Mouse (Mus musculus) hindbrain, embryonic 15.5 days (tissue): ENCODE results near the gene Gm20388. TPM values are rescaled to one million over a fixed set of nuclear protein-coding genes. Genes with fewer than 3 reads are reported as not detected.

ENCODE experiments used
- ATAC-seq: fragments of 200-750 bp; cut with Nextera tagmentation; 2 replicates; pipeline ENCODE4 v1.8.0; 2017; ENCODE audit warnings: low read depth, moderate number of reproducible peaks, moderate TSS enrichment; ENCODE audit not compliant: low FRiP score
- H3K27ac ChIP-seq: fragments of 300-500 bp; sonication (generic); replicated peaks from 2 replicates; pipeline ENCODE4 v1.5.1; 2015; ENCODE audit warnings: mild to moderate bottlenecking, inconsistent platforms
- H3K27me3 ChIP-seq: fragments of 300-500 bp; sonication (generic); 2 replicates; pipeline ENCODE4 v1.6.1; 2015; ENCODE audit warnings: control low read depth, inconsistent platforms
- H3K36me3 ChIP-seq: fragments of 300-500 bp; sonication (generic); 2 replicates; pipeline ENCODE4 v1.6.1; 2015; ENCODE audit warnings: control low read depth, inconsistent platforms
- H3K4me1 ChIP-seq: fragments of 300-500 bp; sonication (generic); replicated peaks from 2 replicates; pipeline ENCODE4 v1.6.1; 2015; ENCODE audit warnings: control low read depth, inconsistent platforms
- H3K4me2 ChIP-seq: fragments of 300-500 bp; sonication (generic); 2 replicates; pipeline ENCODE4 v1.6.1; 2015; ENCODE audit warnings: moderate library complexity, mild to moderate bottlenecking, inconsistent platforms
- H3K4me3 ChIP-seq: fragments of 300-500 bp; sonication (generic); 2 replicates; pipeline ENCODE4 v1.5.1; 2015; ENCODE audit warnings: mild to moderate bottlenecking, inconsistent platforms
- H3K9ac ChIP-seq: fragments of 300-500 bp; sonication (generic); 2 replicates; pipeline ENCODE4 v1.6.1; 2015; ENCODE audit warnings: inconsistent platforms
- H3K9me3 ChIP-seq: fragments of 300-500 bp; sonication (generic); 2 replicates; pipeline ENCODE4 v1.6.1; 2016; ENCODE audit warnings: control low read depth, inconsistent platforms
- WGBS: fragments of 180-500 bp; shearing (Covaris S2); methylation state at CpG from one replicate; pipeline ENCODE4 v1.1.7; 2015; 5-methylcytosine and 5-hydroxymethylcytosine counted together
- polyA plus RNA-seq: library from polyadenylated mRNA; unstranded; fragments of >200 nt; fragmentation: Nextera tagmentation; extraction: Ambion mirVana; gene quantifications from 2 replicates; pipeline ENCODE4 v1.2.1, GENCODE M21; 2015

Gm20388 gene
- polyA plus RNA-seq, 1 experiment from 2014 or later: 5.4 TPM

DNA sequence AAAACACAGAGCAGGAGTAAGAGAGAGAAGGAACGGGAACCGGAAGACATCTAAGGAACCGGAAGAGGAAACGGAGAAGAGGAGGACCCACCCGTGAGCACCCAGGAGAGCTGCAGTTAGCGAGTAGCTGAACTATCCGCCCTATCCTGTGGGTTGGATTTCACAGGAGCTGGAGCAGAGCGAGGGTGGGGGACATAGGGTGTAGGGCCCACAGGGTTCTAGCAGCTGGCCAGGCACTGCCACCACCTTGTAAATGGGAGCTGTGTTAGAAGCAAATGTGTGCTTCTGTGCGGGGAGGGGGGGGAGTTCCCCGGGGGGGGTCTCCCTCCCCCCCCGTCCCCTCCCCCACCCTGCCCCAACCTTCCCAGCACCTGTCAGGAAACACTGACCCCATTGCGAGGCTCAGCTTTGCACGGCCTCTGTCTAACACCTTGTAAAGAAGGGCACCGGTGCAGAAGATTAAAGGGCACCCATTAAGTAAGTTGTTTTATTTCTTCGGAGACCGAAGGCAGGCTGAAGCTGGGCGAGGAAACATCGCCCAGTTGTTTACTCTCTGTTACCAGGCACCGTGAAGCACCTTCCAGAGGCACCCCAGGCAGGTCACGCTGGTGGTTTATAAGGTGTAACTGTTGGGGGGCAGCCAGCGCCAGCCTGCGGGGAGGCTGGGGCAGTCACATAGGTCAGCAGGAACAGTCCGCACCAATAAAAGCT is 1573.6 kb downstream of the Gm20388 start:
- H3K27me3 ChIP-seq: 0 out of 2 replicates have a peak, but pooled peaks cover 6% of the 10 kb centered on the region
- no peak overlapping the region for H3K4me2 ChIP-seq
- peaks cover 16% of the 10 kb centered on the region for H3K4me1 ChIP-seq
- H3K36me3 ChIP-seq: no peaks in the 10 kb centered on the region
- H3K27ac ChIP-seq: no peak overlapping the region
- no peak overlapping the region for H3K9ac ChIP-seq
- 79% methylated on average over 23 of the region's 23 CpGs for WGBS
- no peak overlapping the region for H3K4me3 ChIP-seq
- no peaks in the 10 kb centered on the region for H3K9me3 ChIP-seq
- no peak for ATAC-seq

DNA sequence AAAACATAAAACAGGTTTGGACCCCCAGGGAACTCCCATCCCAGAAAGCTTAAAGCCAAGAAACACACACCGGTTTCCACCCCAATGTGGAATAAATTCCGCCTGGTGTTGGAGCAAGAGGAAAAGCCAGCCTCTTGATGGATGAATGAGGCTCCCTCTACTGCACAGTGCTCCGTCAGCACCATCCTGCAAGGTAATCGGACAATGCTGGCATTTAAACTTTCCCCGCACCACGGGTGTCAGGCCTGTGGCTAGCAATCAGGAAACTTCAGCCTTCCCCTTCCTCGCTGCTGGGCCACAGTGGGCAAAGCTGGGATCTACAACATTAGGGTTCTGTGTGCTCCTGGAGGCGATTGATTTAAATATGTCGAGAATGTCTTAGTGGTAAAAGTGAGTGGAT is 1581.0 kb downstream of the Gm20388 start:
- H3K36me3 ChIP-seq: no peaks in the 10 kb centered on the region
- ATAC-seq: no peak
- H3K4me1 ChIP-seq: no peaks in the 10 kb centered on the region
- H3K27ac ChIP-seq: no peak overlapping the region
- no peak overlapping the region for H3K4me3 ChIP-seq
- H3K9me3 ChIP-seq: no peaks in the 10 kb centered on the region
- H3K4me2 ChIP-seq: no peak overlapping the region
- H3K9ac ChIP-seq: no peak overlapping the region
- no peaks in the 10 kb centered on the region for H3K27me3 ChIP-seq
- 53% methylated on average over 9 of the region's 9 CpGs for WGBS

DNA sequence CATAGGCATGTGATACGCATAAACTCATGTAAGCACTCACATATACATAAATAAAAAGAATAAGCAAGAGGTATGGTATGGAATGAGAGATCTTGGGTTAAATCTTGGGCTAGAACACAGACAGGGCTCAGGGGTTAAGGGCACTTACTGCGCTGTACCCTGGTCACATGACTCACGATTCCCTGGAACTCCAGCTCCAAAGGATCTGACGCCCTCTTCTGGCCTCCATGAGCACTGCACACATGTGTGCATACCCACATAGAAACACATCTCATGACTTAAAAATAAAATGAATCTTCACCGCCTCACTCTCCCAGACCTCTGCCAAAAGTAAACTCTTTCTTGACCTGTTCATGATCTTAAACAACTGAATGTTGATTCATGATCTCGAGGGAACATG is 1587.0 kb downstream of the Gm20388 start:
- Histone ChIP-seq H3K9ac (no peak overlapping the region), H3K4me1 (0 out of 2 replicates have a peak, but pooled peaks cover 2% of the 10 kb centered on the region), H3K9me3 (no peaks in the 10 kb centered on the region), H3K4me3 (no peak overlapping the region), H3K36me3 (no peaks in the 10 kb centered on the region), H3K27me3 (no peaks in the 10 kb centered on the region), H3K27ac (no peak overlapping the region), H3K4me2 (no peak overlapping the region)
- ATAC-seq: no peak
- 89% methylated on average over 6 of the region's 6 CpGs for WGBS

DNA sequence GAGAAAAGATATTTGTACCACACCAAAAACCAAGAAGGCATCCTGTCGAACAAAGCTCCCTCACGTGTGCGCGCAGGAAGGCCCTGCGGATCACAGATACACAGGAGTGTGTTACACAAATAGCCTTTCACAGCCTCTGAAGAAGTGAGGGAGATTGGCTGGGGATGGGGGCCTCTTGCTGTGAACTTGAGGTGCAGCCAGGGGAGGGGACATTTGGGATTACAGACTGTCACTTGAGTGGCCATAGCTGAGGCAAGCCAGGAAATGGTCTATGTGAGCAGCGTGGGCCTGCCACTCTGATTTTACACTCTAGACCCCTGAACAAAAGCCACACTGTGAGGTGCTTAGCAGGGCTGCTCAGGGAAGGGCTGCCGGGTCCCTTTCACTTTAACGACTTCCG is 1601.1 kb downstream of the Gm20388 start:
- Histone ChIP-seq H3K9me3 (no peaks in the 10 kb centered on the region), H3K4me2 (no peak overlapping the region), H3K9ac (no peak overlapping the region), H3K36me3 (no peaks in the 10 kb centered on the region), H3K27ac (no peak overlapping the region), H3K27me3 (peaks cover 40% of the 10 kb centered on the region), H3K4me3 (no peak overlapping the region), H3K4me1 (no peaks in the 10 kb centered on the region)
- ATAC-seq: no peak
- 63% methylated on average over 9 of the region's 9 CpGs for WGBS

DNA sequence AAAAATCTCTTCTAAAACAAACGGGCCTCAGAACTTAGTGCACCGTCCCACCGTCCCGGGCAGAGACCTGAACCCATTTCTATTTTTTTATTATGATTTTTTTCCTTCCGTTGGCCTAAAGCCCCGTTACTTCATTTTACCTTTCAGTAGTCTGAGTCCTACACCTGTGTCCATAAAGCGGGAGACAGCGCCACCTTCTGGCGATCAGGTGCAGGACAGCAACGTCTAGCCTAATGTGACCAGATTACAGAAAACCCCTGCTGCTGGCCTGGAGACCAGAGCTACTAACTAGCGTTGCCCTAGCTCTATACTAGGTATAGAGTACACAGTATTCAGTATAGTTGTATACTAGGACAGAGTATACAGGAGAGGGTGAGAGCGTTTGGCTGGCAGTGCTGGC is 1602.8 kb downstream of the Gm20388 start:
- no peak overlapping the region for H3K27ac ChIP-seq
- 8% methylated on average over 12 of the region's 12 CpGs for WGBS
- ATAC-seq: peak; percentile 75
- H3K9me3 ChIP-seq: no peaks in the 10 kb centered on the region
- no peak overlapping the region for H3K4me3 ChIP-seq
- H3K36me3 ChIP-seq: no peaks in the 10 kb centered on the region
- no peak overlapping the region for H3K9ac ChIP-seq
- no peak overlapping the region for H3K4me2 ChIP-seq
- H3K27me3 ChIP-seq: peaks cover 40% of the 10 kb centered on the region
- no peaks in the 10 kb centered on the region for H3K4me1 ChIP-seq

DNA sequence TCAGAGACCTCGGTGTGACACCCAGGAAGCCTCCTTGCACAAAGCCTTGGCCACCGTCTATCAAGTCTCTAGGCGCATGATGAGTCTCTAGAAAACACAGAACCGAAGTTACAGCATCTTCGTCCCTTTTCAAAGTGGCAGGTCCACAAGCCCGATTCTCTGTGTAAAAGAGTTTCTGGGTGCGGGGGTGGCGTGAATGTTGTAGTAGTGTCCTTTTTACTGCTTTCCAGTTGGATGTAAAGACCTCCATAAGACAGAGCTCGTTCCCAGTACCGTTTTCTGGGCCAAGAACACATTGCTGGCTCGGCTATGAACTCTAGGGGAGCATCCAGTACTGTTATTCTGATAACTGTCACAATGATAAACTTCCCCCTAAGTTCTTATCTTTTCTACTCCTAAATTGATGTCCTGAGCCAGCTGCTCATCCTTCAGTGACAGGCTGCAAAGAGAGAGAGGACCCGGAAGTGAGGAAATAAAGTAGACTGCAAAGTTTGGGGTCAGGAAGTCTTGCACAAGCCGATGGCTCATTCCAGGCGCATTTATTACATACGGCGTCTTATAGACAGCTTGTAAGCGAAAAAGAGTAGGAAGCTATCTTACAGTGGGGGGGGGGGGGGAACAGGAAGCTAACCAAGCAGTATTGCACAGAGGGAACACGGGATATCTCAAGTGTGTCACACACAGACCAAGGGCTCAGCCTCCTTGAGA is 1614.6 kb downstream of the Gm20388 start:
- Histone ChIP-seq H3K4me1 (no peaks in the 10 kb centered on the region), H3K27ac (no peak overlapping the region), H3K4me2 (no peak overlapping the region), H3K9ac (no peak overlapping the region), H3K36me3 (no peaks in the 10 kb centered on the region), H3K27me3 (no peaks in the 10 kb centered on the region), H3K9me3 (no peaks in the 10 kb centered on the region), H3K4me3 (no peak overlapping the region)
- ATAC-seq: no peak
- 84% methylated on average over 18 of the region's 18 CpGs for WGBS

DNA sequence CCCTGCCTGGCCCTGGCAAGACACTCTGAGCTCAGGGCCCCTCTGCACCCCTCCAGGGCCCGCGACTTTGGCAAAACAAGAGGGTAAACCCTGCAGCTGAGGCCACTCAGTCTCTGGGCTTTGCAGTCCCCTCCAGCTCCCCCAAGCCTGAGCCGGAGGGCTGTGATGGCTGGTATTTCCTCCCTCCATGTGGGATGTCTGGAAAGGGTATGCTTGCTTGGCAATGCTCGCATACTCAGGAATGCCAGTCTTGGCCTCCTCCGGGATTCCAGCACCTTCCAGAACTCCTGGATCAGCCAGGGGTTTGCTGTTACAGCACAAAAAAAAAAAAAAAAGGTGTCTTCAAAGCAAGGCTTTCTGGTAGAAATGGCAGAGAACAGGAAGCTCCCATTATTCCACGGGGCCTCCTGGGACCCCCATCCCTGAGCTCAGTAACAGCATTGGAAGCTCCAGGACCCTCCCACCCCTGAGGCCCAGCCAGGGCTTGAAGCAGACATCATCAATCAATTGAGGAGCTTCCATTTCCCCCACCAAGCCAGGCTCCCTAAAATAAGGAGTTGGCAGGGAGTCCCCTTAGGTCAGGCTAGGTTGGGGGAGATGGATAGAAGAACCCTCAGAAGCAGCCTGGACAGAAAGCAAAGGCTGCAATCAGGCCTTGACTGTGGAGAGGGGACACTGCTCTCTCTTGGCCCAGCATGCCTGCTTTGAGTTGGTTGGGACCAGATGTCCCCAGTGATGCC is 1616.3 kb downstream of the Gm20388 start:
- Histone ChIP-seq H3K27ac (no peak overlapping the region), H3K4me3 (no peak overlapping the region), H3K9ac (no peak overlapping the region), H3K27me3 (no peaks in the 10 kb centered on the region), H3K9me3 (no peaks in the 10 kb centered on the region), H3K36me3 (no peaks in the 10 kb centered on the region), H3K4me1 (no peaks in the 10 kb centered on the region), H3K4me2 (no peak overlapping the region)
- no peak for ATAC-seq
- WGBS: 65% methylated on average over 6 of the region's 6 CpGs

DNA sequence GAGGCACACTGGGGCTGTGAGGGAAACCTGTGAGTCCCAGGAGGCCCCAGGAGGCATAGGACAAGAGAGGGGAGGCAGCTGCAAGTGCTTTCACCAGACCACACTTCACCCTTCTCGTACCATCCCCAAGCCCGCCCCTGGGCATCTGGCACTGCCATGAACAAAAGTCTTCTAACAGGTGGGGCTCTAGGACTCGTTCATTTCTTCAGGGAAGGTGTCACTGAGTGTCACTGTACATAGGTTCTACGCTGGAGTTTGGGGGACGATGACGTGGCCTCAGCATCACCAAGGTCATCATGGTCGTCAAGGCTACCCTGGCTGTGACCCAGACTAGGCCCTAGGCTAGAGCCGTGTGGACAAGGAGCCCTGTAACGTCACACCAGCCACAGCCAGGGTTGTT is 1617.1 kb downstream of the Gm20388 start:
- WGBS: 87% methylated on average over 9 of the region's 9 CpGs
- H3K27me3 ChIP-seq: no peaks in the 10 kb centered on the region
- H3K9ac ChIP-seq: no peak overlapping the region
- no peak overlapping the region for H3K27ac ChIP-seq
- no peaks in the 10 kb centered on the region for H3K36me3 ChIP-seq
- ATAC-seq: no peak
- no peak overlapping the region for H3K4me3 ChIP-seq
- no peaks in the 10 kb centered on the region for H3K9me3 ChIP-seq
- no peaks in the 10 kb centered on the region for H3K4me1 ChIP-seq
- H3K4me2 ChIP-seq: no peak overlapping the region

DNA sequence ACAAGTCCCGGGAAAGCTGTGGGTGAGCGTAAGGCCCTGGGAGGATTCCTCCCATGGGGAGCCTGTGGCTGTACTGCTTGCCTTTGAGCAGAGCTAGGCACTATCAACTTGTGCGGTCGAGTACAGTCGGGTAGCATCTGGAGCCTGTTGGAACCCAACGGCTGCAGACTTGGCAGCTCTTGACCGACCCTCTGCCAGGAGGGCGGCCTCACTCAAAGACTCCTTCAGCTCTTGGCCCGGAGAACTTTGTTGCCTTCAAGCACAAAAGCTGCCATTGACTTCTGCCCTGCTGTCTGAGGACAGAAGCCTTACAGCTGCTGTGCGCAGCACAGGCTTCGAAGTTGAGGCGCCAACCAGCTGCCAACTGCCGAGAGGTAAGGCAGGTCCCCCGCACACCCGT is 1618.1 kb downstream of the Gm20388 start:
- Histone ChIP-seq H3K27ac (no peak overlapping the region), H3K4me1 (no peaks in the 10 kb centered on the region), H3K9ac (no peak overlapping the region), H3K4me3 (no peak overlapping the region), H3K4me2 (no peak overlapping the region), H3K36me3 (no peaks in the 10 kb centered on the region), H3K27me3 (no peaks in the 10 kb centered on the region), H3K9me3 (no peaks in the 10 kb centered on the region)
- ATAC-seq: no peak
- 86% methylated on average over 15 of the region's 15 CpGs for WGBS

DNA sequence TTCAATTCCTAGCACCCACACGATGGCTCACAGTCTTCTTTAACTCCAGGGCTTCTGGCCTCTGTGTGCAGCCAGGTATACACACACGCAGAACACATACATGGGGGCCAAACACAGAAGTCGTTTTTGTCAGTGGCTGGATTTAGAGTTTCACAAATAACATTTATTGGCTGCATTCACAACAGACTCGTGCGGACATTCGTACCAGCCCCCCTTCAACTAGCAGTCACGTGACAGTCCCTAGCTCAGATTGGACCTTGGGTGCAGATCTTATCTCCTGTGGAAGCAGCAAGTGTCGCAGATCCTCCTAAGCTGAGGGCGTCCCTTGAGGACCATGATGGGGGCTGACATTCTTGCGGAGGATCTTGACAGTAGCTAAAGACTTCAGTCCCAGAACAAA is 1620.0 kb downstream of the Gm20388 start:
- Histone ChIP-seq H3K4me1 (no peaks in the 10 kb centered on the region), H3K4me2 (no peak overlapping the region), H3K27me3 (no peaks in the 10 kb centered on the region), H3K27ac (no peak overlapping the region), H3K36me3 (no peaks in the 10 kb centered on the region), H3K4me3 (no peak overlapping the region), H3K9me3 (no peaks in the 10 kb centered on the region), H3K9ac (no peak overlapping the region)
- ATAC-seq: no peak
- WGBS: 86% methylated on average over 10 of the region's 10 CpGs

DNA sequence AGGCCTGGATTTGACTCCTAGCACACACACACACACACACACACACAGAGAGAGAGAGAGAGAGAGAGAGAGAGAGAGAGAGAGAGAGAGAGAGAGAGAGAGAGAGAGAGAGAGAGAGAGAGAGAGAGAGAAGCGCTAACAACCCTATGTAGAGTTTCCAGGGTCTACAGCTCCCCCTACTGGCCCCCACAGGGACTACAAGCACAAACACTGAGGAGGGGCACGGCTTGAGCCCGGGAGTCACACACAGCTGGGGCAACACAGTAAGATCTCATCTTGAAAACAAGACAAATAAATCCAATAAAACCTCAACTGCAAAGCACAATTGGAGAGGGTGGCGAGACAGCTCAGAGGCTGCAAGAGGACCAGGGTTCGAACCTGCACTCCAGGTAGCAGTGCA is 1621.7 kb downstream of the Gm20388 start:
- WGBS: 49% methylated on average over 5 of the region's 5 CpGs
- H3K27ac ChIP-seq: no peak overlapping the region
- no peak for ATAC-seq
- no peak overlapping the region for H3K4me2 ChIP-seq
- no peak overlapping the region for H3K4me3 ChIP-seq
- H3K36me3 ChIP-seq: no peaks in the 10 kb centered on the region
- H3K27me3 ChIP-seq: no peaks in the 10 kb centered on the region
- H3K4me1 ChIP-seq: no peaks in the 10 kb centered on the region
- no peaks in the 10 kb centered on the region for H3K9me3 ChIP-seq
- no peak overlapping the region for H3K9ac ChIP-seq

DNA sequence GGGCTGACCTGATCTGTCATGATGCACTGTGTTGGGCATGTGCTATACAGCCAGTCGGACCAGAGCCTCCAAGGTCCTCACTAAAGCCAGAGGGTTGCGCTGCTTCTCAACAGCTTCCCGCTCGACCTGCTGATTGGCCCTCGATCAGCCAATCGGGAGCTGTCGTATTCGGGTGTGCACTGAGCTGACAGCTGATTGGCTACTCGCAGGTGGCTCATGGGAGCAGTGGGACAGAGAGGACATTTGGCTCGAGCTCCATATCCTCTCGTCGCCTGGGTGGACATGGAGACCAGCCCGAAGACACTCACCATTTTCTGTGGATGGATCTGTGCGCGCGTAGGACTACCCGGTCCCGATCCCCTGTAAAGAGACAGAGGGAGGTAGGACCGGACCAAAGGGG is 1631.2 kb downstream of the Gm20388 start:
- H3K9me3 ChIP-seq: no peaks in the 10 kb centered on the region
- 82% methylated on average over 19 of the region's 19 CpGs for WGBS
- H3K27me3 ChIP-seq: no peaks in the 10 kb centered on the region
- no peak overlapping the region for H3K4me3 ChIP-seq
- no peak overlapping the region for H3K4me2 ChIP-seq
- no peak for ATAC-seq
- H3K27ac ChIP-seq: no peak overlapping the region
- H3K9ac ChIP-seq: no peak overlapping the region
- no peaks in the 10 kb centered on the region for H3K4me1 ChIP-seq
- H3K36me3 ChIP-seq: no peaks in the 10 kb centered on the region
